Mouse (Mus musculus): ENCODE measurements around the gene Cyp2b19. TPM values are rescaled to one million over a fixed set of nuclear protein-coding genes. Genes with fewer than 3 reads are reported as not detected.

Cyp2b19 gene
- polyA plus RNA-seq (2015; fragmentation: Illumina TruSeq; extraction: RNeasy Lipid Tissue Mini Kit (QIAGEN cat#74804); ENCODE audit: low read depth, low replicate concordance), result not detected

GRCm38 (mm10) chr7:26756842-26757241 is at the start of gene Cyp2b19:
Cyp2b19 (plus strand) TSS chr7:26757142.

GRCm38 (mm10) chr7:26808592-26808991 is 51.6 kb downstream of the Cyp2b19 start, which contains the start of gene Cyp2g1:
Cyp2g1 (plus strand) TSS chr7:26808892.

Other genes starting within 250 kb of the Cyp2b19 start
- not detected for gene Nlrp9a, start 222.1 kb upstream of the Cyp2b19 start, polyA plus RNA-seq (2015; fragmentation: Illumina TruSeq; extraction: RNeasy Lipid Tissue Mini Kit (QIAGEN cat#74804); ENCODE audit: low read depth, low replicate concordance)
- gene Vmn1r185, start 138.7 kb upstream of the Cyp2b19 start, polyA plus RNA-seq (2015; fragmentation: Illumina TruSeq; extraction: RNeasy Lipid Tissue Mini Kit (QIAGEN cat#74804); ENCODE audit: low read depth, low replicate concordance), result not detected
- gene Cyp2b23, start 70.7 kb upstream of the Cyp2b19 start, polyA plus RNA-seq (2015; fragmentation: Illumina TruSeq; extraction: RNeasy Lipid Tissue Mini Kit (QIAGEN cat#74804); ENCODE audit: low read depth, low replicate concordance), result not detected
- not detected for gene Cyp2g1, start 51.8 kb downstream of the Cyp2b19 start, polyA plus RNA-seq (2015; fragmentation: Illumina TruSeq; extraction: RNeasy Lipid Tissue Mini Kit (QIAGEN cat#74804); ENCODE audit: low read depth, low replicate concordance)
- 0.48 TPM for gene Cyp2a5, start 78.2 kb downstream of the Cyp2b19 start, polyA plus RNA-seq (2015; fragmentation: Illumina TruSeq; extraction: RNeasy Lipid Tissue Mini Kit (QIAGEN cat#74804); ENCODE audit: low read depth, low replicate concordance)
- gene Cyp2a22, start 182.2 kb downstream of the Cyp2b19 start, polyA plus RNA-seq (2015; fragmentation: Illumina TruSeq; extraction: RNeasy Lipid Tissue Mini Kit (QIAGEN cat#74804); ENCODE audit: low read depth, low replicate concordance), result not detected

All from brain, adult 10 weeks (tissue).